Mouse (Mus musculus) bone marrow, adult 2 months (tissue): ENCODE results near the gene Tepp. TPM values are rescaled to one million over a fixed set of nuclear protein-coding genes. Genes with fewer than 3 reads are reported as not detected.

Source experiments
- H3K27ac ChIP-seq: fragments of 200-500 bp; 2 replicates; pipeline ENCODE4 v1.5.1; 2012; ENCODE audit warnings: low read depth, mild to moderate bottlenecking, control low read depth, inconsistent platforms, low read length; ENCODE audit not compliant: control insufficient read depth, poor library complexity, insufficient read depth
- H3K4me1 ChIP-seq: fragments of 200-500 bp; 2 replicates; pipeline ENCODE4 v1.6.1; 2011; ENCODE audit warnings: low read length; ENCODE audit not compliant: control insufficient read depth, insufficient read depth
- H3K4me3 ChIP-seq: fragments of 200-500 bp; replicated peaks from 2 replicates; pipeline ENCODE3; 2011; ENCODE audit warnings: mild to moderate bottlenecking, low read depth, low read length, control low read depth; ENCODE audit not compliant: control insufficient read depth
- CTCF ChIP-seq: fragments of 200-500 bp; IDR thresholded peaks from 2 replicates; pipeline ENCODE4 v1.5.1; 2011; ENCODE audit warnings: low read length, control low read depth; ENCODE audit not compliant: control insufficient read depth, insufficient read depth
- POLR2A ChIP-seq: fragments of 200-500 bp; IDR thresholded peaks from 2 replicates; pipeline ENCODE4 v1.6.1; 2011; ENCODE audit warnings: low read depth, mild to moderate bottlenecking, control low read depth, low read length, borderline replicate concordance; ENCODE audit not compliant: control insufficient read depth
- WGBS: fragments of 180-500 bp; shearing (Covaris S2); methylation state at CpG from one replicate; pipeline ENCODE4 v1.1.7; 2018; 5-methylcytosine and 5-hydroxymethylcytosine counted together
- polyA plus RNA-seq: library from polyadenylated mRNA; stranded (reverse); fragments of >200 nt; gene quantifications from 2 replicates; pipeline ENCODE4 v1.2.4, GENCODE M21; 2011; ENCODE audit warnings: low replicate concordance; ENCODE audit not compliant: missing spikeins, insufficient read depth, insufficient read length

The Tepp gene
- not detected in 2 replicates for polyA plus RNA-seq

- Histone ChIP-seq H3K4me1 (no peaks in the 10 kb centered on the region; the same call in 1 of the 2 replicates), H3K4me3 (no peak within 1 kb of the TSS), H3K27ac (no peak within 1 kb of the TSS)
- WGBS: 75% methylated on average over 6 of the region's 6 CpGs
- TF ChIP-seq POLR2A: no peak
- no peak for TF ChIP-seq CTCF
Measured at GRCm38 (mm10) chr8:95310342-95310970, at the start of gene Tepp. Gene Tepp (plus strand): TSS chr8:95310566.

- H3K4me1 ChIP-seq: no peaks in the 10 kb centered on the region
- TF ChIP-seq CTCF (no peak), POLR2A (no peak)
- H3K27ac ChIP-seq: no peak overlapping the region
- WGBS: 65% methylated on average over 2 of the region's 2 CpGs
- no peak overlapping the region for H3K4me3 ChIP-seq
Measured at GRCm38 (mm10) chr8:95262181-95262580, 48.2 kb upstream of the Tepp start.

GRCm38 (mm10) chr8:95270501-95270900 is 39.9 kb upstream of the Tepp start:
- no peak for TF ChIP-seq POLR2A
- no peak for TF ChIP-seq CTCF
- no peak overlapping the region; the same call in 1 of the 2 replicates for H3K27ac ChIP-seq
- 93% methylated on average over 12 of the region's 12 CpGs for WGBS

GRCm38 (mm10) chr8:95271841-95272240 is 38.5 kb upstream of the Tepp start:
- TF ChIP-seq POLR2A (no peak), CTCF (no peak)
- Histone ChIP-seq H3K4me1 (no peaks in the 10 kb centered on the region), H3K27ac (no peak overlapping the region), H3K4me3 (no peak overlapping the region)
- 43% methylated on average over 4 of the region's 4 CpGs for WGBS

More at GRCm38 (mm10) chr8:95270501-95270900, 39.9 kb upstream of the Tepp start:
- Histone ChIP-seq H3K4me3 (no peak overlapping the region), H3K4me1 (no peaks in the 10 kb centered on the region)

GRCm38 (mm10) chr8:95272871-95273270 is 37.5 kb upstream of the Tepp start:
- 31% methylated on average over 2 of the region's 2 CpGs for WGBS
- Histone ChIP-seq H3K4me1 (no peaks in the 10 kb centered on the region), H3K27ac (no peak overlapping the region), H3K4me3 (no peak overlapping the region)
- TF ChIP-seq CTCF (no peak), POLR2A (no peak)

GRCm38 (mm10) chr8:95281493-95281892 is 28.9 kb upstream of the Tepp start:
- H3K4me3 ChIP-seq: no peak overlapping the region
- H3K27ac ChIP-seq: no peak overlapping the region
- TF ChIP-seq CTCF: no peak
- TF ChIP-seq POLR2A: no peak
- 77% methylated on average over 5 of the region's 5 CpGs for WGBS
- no peaks in the 10 kb centered on the region for H3K4me1 ChIP-seq

GRCm38 (mm10) chr8:95289066-95289650 is 21.2 kb upstream of the Tepp start:
- TF ChIP-seq CTCF (no peak), POLR2A (no peak)
- no peak overlapping the region for H3K4me3 ChIP-seq
- peaks cover 1% of the 10 kb centered on the region; the same call in 1 of the 2 replicates for H3K4me1 ChIP-seq
- no peak overlapping the region for H3K27ac ChIP-seq
- WGBS: 23% methylated on average over 6 of the region's 6 CpGs

- H3K4me1 ChIP-seq: peaks cover 1% of the 10 kb centered on the region; the same call in 1 of the 2 replicates
- WGBS: 7% methylated on average over 11 of the region's 11 CpGs
- no peak overlapping the region for H3K27ac ChIP-seq
- H3K4me3 ChIP-seq: peak overlapping the region; percentile 71
- TF ChIP-seq POLR2A (no peak), CTCF (no peak)
Measured at GRCm38 (mm10) chr8:95293172-95293571, 17.2 kb upstream of the Tepp start.
